Mouse (Mus musculus): ENCODE results near the gene Pofut2. TPM values are rescaled to one million over a fixed set of nuclear protein-coding genes. Genes with fewer than 3 reads are reported as not detected.

Pofut2 gene
- polyA plus RNA-seq, 1 experiment: 29.4 TPM

DNA sequence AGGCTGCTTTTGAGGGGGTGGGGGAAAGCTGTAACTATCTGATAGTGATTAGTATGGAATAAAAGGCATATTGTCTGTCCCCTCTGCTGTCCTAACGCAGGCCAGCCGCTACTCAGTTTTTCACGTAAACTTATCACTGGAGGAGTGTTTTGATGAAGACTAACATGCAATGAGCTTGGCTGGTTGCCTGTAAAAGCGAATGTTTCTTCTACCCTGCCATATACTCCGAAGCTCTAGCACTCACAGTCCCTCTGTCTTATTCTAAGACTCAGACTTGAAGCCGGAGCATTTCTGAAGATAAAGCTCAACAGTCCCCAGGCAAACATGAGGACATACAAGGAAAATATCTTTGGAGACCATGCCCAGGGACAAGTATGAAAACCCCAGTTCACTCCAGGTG lies 25.8 kb downstream of the Pofut2 start:
- H3K4me1 ChIP-seq (ENCODE audit: control insufficient read depth, insufficient read depth, insufficient read length): peaks cover 2% of the 10 kb centered on the region; the same call in 1 of the 2 replicates
- H3K27ac ChIP-seq (ENCODE audit: insufficient read depth, low read length): no peak overlapping the region
- no peaks in the 10 kb centered on the region for H3K36me3 ChIP-seq (ENCODE audit: control insufficient read depth, insufficient read depth, low read length)
- 93% methylated on average over 6 of the region's 6 CpGs for WGBS
- TF ChIP-seq CTCF (IDR thresholded peaks at IDR 0.05; ENCODE audit: extremely low read depth, insufficient read depth, insufficient read length, insufficient replicate concordance): no peak
- TF ChIP-seq POLR2A (IDR thresholded peaks at IDR 0.05; ENCODE audit: low read depth, low read length): no peak
- DNase-seq (ENCODE audit: low read depth in 1 of 2, low spot score in 2 of 2): no peak
- no peaks in the 10 kb centered on the region for H3K27me3 ChIP-seq (ENCODE audit: control insufficient read depth, insufficient read depth, low read length)
- no peak overlapping the region for H3K4me3 ChIP-seq (ENCODE audit: extremely low read depth, insufficient read depth, insufficient read length)

DNA sequence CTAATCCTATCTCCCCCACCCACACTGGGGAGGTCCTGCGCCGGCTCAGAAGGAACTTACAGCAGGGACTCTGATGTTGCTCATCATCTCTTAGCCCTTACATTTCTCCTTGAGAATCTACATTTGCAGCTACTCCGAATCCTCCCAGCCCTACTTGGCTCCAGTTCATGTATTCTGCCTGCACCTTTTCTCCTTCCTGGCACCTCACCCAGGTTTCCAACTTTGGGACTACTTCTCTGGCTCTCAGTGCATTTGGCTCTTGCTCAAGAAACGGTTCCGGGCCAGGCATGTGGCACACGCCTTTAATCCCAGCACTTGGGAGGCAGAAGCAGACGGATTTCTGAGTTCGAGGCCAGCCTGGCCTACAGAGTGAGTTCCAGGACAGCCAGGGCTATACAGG lies 28.6 kb downstream of the Pofut2 start:
- no peak overlapping the region for H3K4me3 ChIP-seq (ENCODE audit: extremely low read depth, insufficient read depth, insufficient read length)
- no peaks in the 10 kb centered on the region for H3K36me3 ChIP-seq (ENCODE audit: control insufficient read depth, insufficient read depth, low read length)
- no peak overlapping the region for H3K27ac ChIP-seq (ENCODE audit: insufficient read depth, low read length)
- DNase-seq (ENCODE audit: low read depth in 1 of 2, low spot score in 2 of 2): no peak
- WGBS: 92% methylated on average over 8 of the region's 8 CpGs
- H3K27me3 ChIP-seq (ENCODE audit: control insufficient read depth, insufficient read depth, low read length): no peaks in the 10 kb centered on the region
- no peak for TF ChIP-seq CTCF (IDR thresholded peaks at IDR 0.05; ENCODE audit: extremely low read depth, insufficient read depth, insufficient read length, insufficient replicate concordance)
- no peak for TF ChIP-seq POLR2A (IDR thresholded peaks at IDR 0.05; ENCODE audit: low read depth, low read length)
- peaks cover 2% of the 10 kb centered on the region; the same call in 1 of the 2 replicates for H3K4me1 ChIP-seq (ENCODE audit: control insufficient read depth, insufficient read depth, insufficient read length)

DNA sequence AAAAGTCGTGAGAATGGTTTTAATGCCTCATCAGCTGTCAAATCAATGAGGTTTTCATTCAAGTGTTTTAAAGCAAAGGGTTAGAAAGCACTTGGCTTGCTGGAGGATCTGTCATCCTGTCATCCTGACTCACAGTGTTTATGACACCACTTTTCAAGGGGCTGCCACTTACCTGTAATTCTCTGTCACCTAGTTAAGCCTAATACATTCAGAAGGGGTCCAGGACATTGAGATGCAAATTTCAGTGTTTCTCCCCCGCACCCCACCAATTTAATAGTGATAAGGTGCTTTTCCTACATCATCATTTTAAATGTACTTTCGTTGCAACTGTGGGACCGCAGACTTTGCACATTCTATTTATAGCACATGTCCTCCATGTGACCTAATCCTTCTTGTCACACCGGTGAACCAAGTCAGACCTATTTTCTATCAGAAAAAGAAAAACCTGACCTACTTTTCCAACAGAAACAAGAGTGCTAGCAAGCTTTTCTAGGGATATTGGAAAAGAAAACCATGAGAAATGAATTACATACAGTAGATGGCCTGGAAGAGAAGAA lies 29.7 kb downstream of the Pofut2 start:
- Histone ChIP-seq H3K27ac (ENCODE audit: insufficient read depth, low read length) (no peak overlapping the region), H3K4me1 (ENCODE audit: control insufficient read depth, insufficient read depth, insufficient read length) (peaks cover 2% of the 10 kb centered on the region; the same call in 1 of the 2 replicates), H3K36me3 (ENCODE audit: control insufficient read depth, insufficient read depth, low read length) (no peaks in the 10 kb centered on the region), H3K27me3 (ENCODE audit: control insufficient read depth, insufficient read depth, low read length) (no peaks in the 10 kb centered on the region), H3K4me3 (ENCODE audit: extremely low read depth, insufficient read depth, insufficient read length) (no peak overlapping the region)
- DNase-seq (ENCODE audit: low read depth in 1 of 2, low spot score in 2 of 2): no peak
- no peak for TF ChIP-seq CTCF (IDR thresholded peaks at IDR 0.05; ENCODE audit: extremely low read depth, insufficient read depth, insufficient read length, insufficient replicate concordance)
- 10% methylated on average over 5 of the region's 5 CpGs for WGBS

DNA sequence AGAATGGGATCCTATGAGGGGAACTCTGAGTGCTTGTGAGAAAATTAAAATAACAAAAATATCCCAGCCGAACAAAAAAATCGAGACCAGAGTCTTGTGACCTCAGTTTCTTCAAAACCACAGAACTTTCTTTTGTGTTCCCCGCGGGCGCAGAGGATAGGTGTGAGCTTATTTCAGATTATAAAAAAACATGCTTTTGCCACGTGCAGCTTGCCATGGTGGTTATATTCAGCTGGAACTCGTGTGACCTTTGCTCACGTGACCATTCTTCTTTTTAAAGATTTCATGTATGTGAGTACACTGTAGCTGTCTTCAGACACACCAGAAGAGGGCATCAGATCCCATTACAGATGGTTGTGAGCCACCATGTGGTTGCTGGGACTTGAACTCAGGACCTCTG lies 30.5 kb downstream of the Pofut2 start:
- Histone ChIP-seq H3K4me1 (ENCODE audit: control insufficient read depth, insufficient read depth, insufficient read length) (peaks cover 2% of the 10 kb centered on the region; the same call in 1 of the 2 replicates), H3K36me3 (ENCODE audit: control insufficient read depth, insufficient read depth, low read length) (no peaks in the 10 kb centered on the region), H3K27ac (ENCODE audit: insufficient read depth, low read length) (no peak overlapping the region), H3K4me3 (ENCODE audit: extremely low read depth, insufficient read depth, insufficient read length) (no peak overlapping the region), H3K27me3 (ENCODE audit: control insufficient read depth, insufficient read depth, low read length) (no peaks in the 10 kb centered on the region)
- WGBS: 39% methylated on average over 8 of the region's 8 CpGs
- TF ChIP-seq CTCF (IDR thresholded peaks at IDR 0.05; ENCODE audit: extremely low read depth, insufficient read depth, insufficient read length, insufficient replicate concordance): no peak
- no peak for TF ChIP-seq POLR2A (IDR thresholded peaks at IDR 0.05; ENCODE audit: low read depth, low read length)
- DNase-seq (ENCODE audit: low read depth in 1 of 2, low spot score in 2 of 2): no peak

DNA sequence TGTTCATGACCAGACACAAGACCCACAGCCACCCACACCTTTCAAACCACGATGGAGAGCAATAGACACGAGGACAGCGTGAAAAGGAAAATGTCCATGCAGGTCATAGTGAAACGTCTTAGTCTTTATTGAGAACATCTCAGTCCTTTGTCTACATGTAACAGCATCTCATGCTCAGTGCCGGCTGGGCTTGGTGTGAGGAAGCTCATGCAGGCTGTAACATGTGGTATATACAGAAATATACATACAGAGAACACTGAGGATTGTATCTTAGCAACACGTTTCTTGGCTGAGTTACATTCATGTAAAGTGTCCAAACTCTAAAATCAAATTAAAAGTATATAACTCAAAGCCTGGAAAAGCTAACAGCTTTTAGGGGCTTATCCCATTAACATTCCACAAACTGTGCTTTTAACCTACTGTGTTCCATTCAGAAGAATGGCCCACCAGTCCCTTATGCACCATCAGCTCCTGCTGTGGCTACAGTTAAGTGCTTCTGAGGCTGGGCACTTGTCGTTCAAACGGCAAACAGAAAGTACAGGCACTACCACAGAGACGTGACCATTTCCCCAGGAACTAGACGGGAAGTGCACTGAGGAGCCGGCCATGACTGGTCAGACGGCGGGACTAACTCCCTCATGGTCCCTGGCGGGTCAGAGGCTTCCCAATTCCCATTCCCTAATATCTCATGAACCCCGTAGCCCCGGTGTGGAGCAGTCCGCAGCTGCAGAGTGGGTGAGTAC lies 31.8 kb downstream of the Pofut2 start:
- Histone ChIP-seq H3K27me3 (ENCODE audit: control insufficient read depth, insufficient read depth, low read length) (no peaks in the 10 kb centered on the region), H3K36me3 (ENCODE audit: control insufficient read depth, insufficient read depth, low read length) (no peaks in the 10 kb centered on the region), H3K4me3 (ENCODE audit: extremely low read depth, insufficient read depth, insufficient read length) (no peak overlapping the region), H3K27ac (ENCODE audit: insufficient read depth, low read length) (no peak overlapping the region), H3K4me1 (ENCODE audit: control insufficient read depth, insufficient read depth, insufficient read length) (peaks cover 2% of the 10 kb centered on the region; the same call in 1 of the 2 replicates)
- DNase-seq (ENCODE audit: low read depth in 1 of 2, low spot score in 2 of 2): no peak
- WGBS: 74% methylated on average over 17 of the region's 17 CpGs
- no peak for TF ChIP-seq POLR2A (IDR thresholded peaks at IDR 0.05; ENCODE audit: low read depth, low read length)
- no peak for TF ChIP-seq CTCF (IDR thresholded peaks at IDR 0.05; ENCODE audit: extremely low read depth, insufficient read depth, insufficient read length, insufficient replicate concordance)

DNA sequence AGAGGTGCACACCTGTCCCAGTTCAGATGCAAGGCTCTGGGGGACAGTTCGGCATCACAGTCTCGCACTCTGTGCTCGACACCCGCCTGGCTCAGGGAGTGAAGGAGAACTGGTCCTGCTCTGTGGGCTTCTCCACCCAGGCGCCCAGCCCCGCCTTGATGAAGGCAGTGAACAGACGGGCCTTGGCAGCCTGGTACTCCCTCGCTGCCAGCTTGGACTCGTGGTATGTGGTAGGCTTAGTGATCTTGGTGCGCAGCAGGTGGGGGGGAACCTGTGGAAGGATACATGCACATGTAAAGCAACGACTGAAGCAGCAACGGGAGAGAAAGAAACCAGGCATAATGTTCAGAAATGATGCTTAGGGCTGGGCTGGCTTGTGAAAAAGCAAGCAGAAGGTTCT lies 35.7 kb downstream of the Pofut2 start:
- Histone ChIP-seq H3K4me1 (ENCODE audit: control insufficient read depth, insufficient read depth, insufficient read length) (no peaks in the 10 kb centered on the region), H3K27ac (ENCODE audit: insufficient read depth, low read length) (no peak overlapping the region), H3K36me3 (ENCODE audit: control insufficient read depth, insufficient read depth, low read length) (no peaks in the 10 kb centered on the region), H3K4me3 (ENCODE audit: extremely low read depth, insufficient read depth, insufficient read length) (no peak overlapping the region), H3K27me3 (ENCODE audit: control insufficient read depth, insufficient read depth, low read length) (no peaks in the 10 kb centered on the region)
- TF ChIP-seq CTCF (IDR thresholded peaks at IDR 0.05; ENCODE audit: extremely low read depth, insufficient read depth, insufficient read length, insufficient replicate concordance) (no peak), POLR2A (IDR thresholded peaks at IDR 0.05; ENCODE audit: low read depth, low read length) (no peak)
- no peak for DNase-seq (ENCODE audit: low read depth in 1 of 2, low spot score in 2 of 2)
- 84% methylated on average over 12 of the region's 12 CpGs for WGBS

DNA sequence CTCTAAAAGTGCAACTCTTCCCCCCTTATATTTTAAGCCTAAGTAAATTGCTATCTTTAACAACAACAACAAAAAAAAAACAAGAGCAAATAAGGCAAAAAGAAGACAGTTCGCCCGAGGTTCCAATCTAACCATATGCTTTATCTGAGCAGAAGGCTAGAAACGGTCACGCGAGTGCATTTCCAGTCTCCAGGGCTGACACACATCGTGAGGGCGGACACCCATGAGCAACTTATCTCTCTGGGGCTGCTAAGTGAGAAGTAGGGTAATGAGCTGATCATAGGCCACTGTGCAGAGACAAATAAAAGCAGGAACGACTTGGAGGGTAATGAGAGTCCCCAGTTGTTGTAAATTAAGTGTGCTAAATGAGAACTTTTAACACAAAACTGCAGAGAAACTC lies 39.6 kb downstream of the Pofut2 start:
- TF ChIP-seq CTCF (IDR thresholded peaks at IDR 0.05; ENCODE audit: extremely low read depth, insufficient read depth, insufficient read length, insufficient replicate concordance) (no peak), POLR2A (IDR thresholded peaks at IDR 0.05; ENCODE audit: low read depth, low read length) (no peak)
- 86% methylated on average over 8 of the region's 8 CpGs for WGBS
- Histone ChIP-seq H3K27me3 (ENCODE audit: control insufficient read depth, insufficient read depth, low read length) (no peaks in the 10 kb centered on the region), H3K27ac (ENCODE audit: insufficient read depth, low read length) (no peak overlapping the region), H3K36me3 (ENCODE audit: control insufficient read depth, insufficient read depth, low read length) (no peaks in the 10 kb centered on the region), H3K4me1 (ENCODE audit: control insufficient read depth, insufficient read depth, insufficient read length) (no peaks in the 10 kb centered on the region), H3K4me3 (ENCODE audit: extremely low read depth, insufficient read depth, insufficient read length) (no peak overlapping the region)
- DNase-seq (ENCODE audit: low read depth in 1 of 2, low spot score in 2 of 2): no peak
